Mouse (Mus musculus) brain, adult 2 months (tissue): ENCODE data around the gene Olfr222.

Experiments used
- DNase-seq: peaks from one replicate; pipeline ENCODE4 v3.0.0; 2011; ENCODE audit warnings: low read depth, low spot score

The Olfr222 gene

DNA sequence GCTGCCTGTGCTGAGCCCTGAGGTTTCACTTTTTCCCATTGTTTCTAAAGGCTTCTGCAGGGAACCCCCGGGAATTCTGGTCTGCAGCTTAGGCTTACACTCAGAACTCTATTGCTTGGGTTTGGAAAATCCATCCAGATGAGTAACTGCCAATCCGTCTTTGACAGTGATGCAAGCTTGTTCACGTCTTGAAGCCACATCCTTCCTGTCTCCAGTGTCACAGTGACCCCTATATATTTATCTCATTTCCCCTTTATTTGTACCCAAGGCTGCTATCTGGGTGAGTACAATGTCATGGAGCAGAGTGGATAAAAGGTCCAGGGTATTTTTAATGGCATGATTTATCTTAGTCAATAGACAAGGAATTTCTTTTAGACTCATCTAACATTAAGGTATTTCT, 34.7 kb downstream of the Olfr222 start, which contains the start of gene Nlrp3:
TSS of gene Nlrp3 (plus strand) at position 245 of the 400 bp plus-strand sequence.
- DNase-seq: no peak

GRCm38 (mm10) chr11:59540123-59540522, 35.9 kb downstream of the Olfr222 start:
- DNase-seq: no peak

GRCm38 (mm10) chr11:59538387-59538786, 37.6 kb downstream of the Olfr222 start:
- peak; percentile 78 for DNase-seq

GRCm38 (mm10) chr11:59537218-59538130, 38.6 kb downstream of the Olfr222 start:
- DNase-seq: no peak

DNA sequence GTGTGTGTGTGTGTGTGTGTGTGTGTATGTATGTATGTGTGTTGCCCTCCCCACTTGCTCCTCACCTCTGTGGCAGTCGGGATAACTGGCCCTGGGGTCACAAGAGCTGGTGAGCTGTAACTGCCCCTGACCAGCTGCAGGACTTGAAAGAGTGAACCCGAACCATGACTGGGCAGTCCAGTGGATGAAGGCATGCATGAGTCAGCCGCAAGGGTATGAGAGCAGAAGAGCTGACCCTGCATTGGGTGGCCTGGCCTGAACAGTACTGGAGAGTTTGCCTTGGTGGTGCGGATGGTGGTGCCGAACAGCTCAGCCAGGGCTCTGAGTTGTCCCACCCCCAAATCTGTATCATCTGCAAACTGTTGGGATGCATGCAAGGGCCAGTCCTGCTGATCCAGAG, 44.5 kb downstream of the Olfr222 start:
- DNase-seq: no peak

DNA sequence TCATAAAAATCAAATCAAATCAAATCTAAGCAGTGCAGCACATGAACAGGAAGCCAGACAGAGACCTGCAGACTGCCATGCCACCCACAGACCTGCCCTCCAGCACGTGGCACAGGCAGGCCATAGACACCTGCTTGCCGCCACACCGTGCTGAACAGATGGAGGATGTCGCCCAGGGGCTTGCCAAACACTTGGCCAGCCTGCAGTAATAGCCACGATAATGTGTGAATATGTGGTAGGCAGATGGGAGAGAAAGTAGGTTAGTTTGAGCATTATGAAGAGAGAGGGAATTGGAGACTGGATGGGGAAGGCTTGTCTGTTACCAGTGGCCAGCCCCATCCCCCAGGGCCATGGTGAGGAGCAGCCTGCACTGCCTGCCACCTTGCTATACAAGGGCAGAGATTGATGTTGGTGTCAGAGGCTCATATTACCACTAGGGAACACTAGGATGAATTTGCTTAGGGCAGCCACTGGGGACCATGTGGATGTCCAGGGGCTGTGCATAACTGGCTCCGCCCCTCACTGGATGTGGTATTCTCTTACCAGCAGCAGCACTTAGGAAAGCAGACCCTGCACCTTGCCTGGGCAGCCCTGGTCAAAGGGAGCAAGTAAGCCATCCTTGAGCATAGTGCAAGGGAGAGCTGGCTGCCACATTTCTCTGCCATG, 45.0 kb downstream of the Olfr222 start:
- DNase-seq: peak; percentile 95

- DNase-seq: no peak
Measured at GRCm38 (mm10) chr11:59530221-59530620, 45.8 kb downstream of the Olfr222 start.

DNA sequence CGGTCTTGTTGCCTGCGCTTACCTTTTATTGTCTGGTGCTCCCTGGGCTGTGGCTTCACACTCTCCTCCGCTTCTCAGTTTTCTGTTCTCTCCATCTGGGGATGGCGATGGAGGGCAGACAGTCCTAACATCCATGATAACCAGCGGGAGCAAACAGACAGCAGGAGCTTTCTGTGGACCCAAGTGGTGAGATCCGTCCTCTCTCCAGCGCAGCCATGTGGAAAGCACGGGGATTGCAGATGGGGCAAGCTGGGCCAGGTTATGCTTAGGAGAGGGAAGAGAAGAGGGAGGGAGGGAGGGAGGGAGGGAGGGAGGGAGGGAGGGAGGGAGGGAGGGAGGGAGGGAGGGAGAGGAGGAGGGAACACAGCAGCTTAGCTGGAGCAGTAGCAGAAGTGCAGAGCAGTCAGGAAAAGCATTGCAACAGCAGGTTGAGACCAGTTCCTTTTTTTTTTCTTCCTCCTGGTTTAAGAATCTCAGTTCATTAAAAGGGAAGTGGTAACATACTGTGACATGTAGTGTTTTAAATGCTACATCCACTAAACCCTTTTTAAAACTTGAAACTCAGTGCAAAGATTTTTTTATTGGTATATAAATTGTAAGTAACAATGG, 49.5 kb downstream of the Olfr222 start, which contains the start of gene Zkscan17:
TSS of gene Zkscan17 (minus strand) at position 280 of the 609 bp plus-strand sequence.
- DNase-seq: peak; percentile 37

DNA sequence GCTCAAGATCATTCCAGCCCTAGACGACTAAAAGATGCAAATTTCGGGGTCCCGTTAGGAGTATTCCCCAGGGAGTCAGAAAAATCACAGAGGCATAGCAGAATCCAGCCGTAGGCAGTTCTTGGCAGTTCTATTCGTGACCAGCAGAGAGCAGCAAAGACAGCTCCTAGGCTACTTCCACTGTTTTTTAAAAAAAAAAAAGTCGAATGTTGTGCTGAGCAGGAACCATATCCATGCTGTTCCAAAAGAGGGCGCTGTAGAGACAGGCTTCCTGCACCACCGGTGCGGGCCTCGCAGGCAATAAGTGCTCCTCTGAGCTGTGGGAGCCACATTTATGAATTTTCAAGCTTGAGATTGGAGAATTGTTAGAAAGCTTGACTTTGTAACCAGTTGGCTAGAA, 50.8 kb downstream of the Olfr222 start:
- DNase-seq: peak; percentile 93

DNA sequence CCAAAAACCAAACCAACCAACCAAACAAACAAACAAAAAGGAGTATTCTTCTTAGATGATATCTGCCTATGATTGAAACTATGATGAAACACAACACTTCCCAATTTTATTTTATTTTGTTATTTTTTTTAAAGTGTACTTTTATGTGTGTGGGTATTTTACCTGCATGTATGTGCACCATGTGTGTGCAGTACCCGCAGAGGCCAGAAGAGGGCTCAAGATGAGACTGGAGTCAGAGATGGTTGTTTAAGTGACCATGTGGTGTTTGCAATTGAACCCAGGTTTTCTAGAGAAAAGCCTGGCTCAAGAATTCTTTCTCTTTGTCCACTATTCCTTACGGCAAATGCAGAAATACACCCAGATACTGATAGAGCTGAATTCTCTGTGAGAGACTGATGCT, 51.9 kb downstream of the Olfr222 start:
- no peak for DNase-seq
